Mouse (Mus musculus) Patski (cell line): ENCODE data around the gene Ube4b. TPM values are rescaled to one million over a fixed set of nuclear protein-coding genes. Genes with fewer than 3 reads are reported as not detected.

Source experiments
- ATAC-seq: fragments of 100-300 bp; one replicate; pipeline ENCODE4 v1.8.0; 2021
- CTCF ChIA-PET: fragments of 350-600 bp; sonication (Branson Sonifier 250); formaldehyde crosslinking; loops from one replicate; lab custom pipeline; 2022; ENCODE audit warnings: inconsistent platforms; lab: Charles Lee
- POLR2A ChIA-PET: fragments of 350-600 bp; sonication (Branson Sonifier 250); formaldehyde crosslinking; loops from one replicate; lab custom pipeline; 2022; ENCODE audit warnings: antibody characterized with exemption, inconsistent platforms; lab: Charles Lee
- DNase-seq: peaks from one replicate; pipeline ENCODE4 v3.0.0-alpha.2; 2011; ENCODE audit warnings: low read depth, low spot score
- H3K27me3 ChIP-seq: fragments of 371-371 bp; one replicate; pipeline ENCODE4 v1.5.1; 2021
- CTCF ChIP-seq: fragments of 100-300 bp; IDR thresholded peaks from one replicate; pipeline ENCODE4 v1.5.1; 2021
- in situ Hi-C: fragments of 300-500 bp; cut with MboI; formaldehyde crosslinking; loops from 3 replicates; pipeline ENCODE4 v1.11.1; 2018; ENCODE audit warnings: low pct_unique_long_range_greater_than_20kb, mixed read lengths
- polyA plus RNA-seq: library from polyadenylated mRNA; unstranded; gene quantifications from one replicate; pipeline ENCODE4 v1.2.3, GENCODE M21; 2021

The Ube4b gene
- polyA plus RNA-seq, 1 experiment from 2014 or later, result 63.9 TPM

DNA sequence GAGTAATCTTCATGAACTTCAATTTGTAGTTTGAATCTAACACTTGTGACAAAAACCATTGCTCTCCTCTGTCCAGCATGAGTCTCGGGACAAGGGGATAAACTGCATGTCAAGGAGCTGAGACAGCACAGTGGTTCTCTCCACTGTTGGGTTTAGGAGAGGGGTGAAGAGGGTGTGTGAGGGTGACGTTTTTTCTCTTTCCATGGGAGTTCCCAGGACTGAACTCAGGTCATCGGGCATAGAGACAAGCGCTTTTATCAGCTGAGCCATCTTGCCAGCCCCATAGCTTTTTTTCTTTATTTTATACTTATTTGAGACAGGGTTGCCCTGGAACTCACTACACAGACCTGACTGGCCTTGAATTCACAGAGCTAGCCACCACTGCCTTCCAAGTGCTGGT, 32.3 kb downstream of the Ube4b start:
- in situ Hi-C loops, result no loop called here
- ChIA-PET POLR2A (no interaction called here), CTCF (interaction anchor here (0.9 to 1.1 kb wide), 3 partner anchors 10 to 21 kb away, joined by 3 to 4 read pairs (median 3); no protein-coding TSS in a partner anchor)
- no peaks in the 10 kb centered on the region for H3K27me3 ChIP-seq
- no peak for ATAC-seq
- no peak for TF ChIP-seq CTCF
- no peak for DNase-seq

DNA sequence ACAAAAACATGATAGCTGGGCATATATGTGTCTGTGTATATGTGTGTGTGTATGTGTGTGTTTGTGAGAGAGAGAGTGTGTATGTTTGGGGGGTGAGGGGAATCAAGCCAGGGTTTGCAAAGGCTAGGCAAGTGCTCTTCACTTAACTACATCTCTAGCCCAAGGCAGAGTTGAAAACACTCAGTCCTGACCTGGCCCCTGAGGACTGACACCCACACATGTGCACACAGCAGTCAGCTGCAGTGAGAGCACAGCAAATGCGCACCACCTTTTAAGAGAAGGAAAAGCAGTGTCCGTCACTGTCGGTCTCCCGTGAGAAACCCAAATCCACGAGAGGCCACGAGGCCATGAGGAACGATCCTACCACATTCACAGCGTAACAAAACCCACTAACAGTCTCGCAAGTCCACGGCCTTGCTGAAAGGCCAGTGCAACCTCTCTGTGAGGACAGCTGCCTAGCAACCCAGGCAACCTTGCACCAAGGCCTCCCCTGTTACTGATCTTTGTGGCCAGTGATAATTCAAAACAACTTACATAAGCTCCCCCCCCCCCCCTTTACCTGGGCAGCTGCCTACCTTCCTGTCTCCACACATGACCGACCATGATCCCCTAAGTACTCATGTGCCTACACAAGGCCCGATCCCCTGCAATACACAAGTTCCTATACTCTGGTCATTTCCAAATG, 33.1 kb downstream of the Ube4b start:
- in situ Hi-C loops, result no loop called here
- CTCF ChIA-PET, result interaction anchor here (1.0 to 1.1 kb wide), 2 partner anchors 11 to 20 kb away, joined by 3 to 4 read pairs; no protein-coding TSS in a partner anchor
- TF ChIP-seq CTCF, result no peak
- POLR2A ChIA-PET, result no interaction called here
- no peak for DNase-seq
- H3K27me3 ChIP-seq, result no peaks in the 10 kb centered on the region
- no peak for ATAC-seq

- no peak for TF ChIP-seq CTCF
- no peak for DNase-seq
These were observed 34.2 kb downstream of the Ube4b start for GRCm38 (mm10) chr4:149392359-149392758.

DNA sequence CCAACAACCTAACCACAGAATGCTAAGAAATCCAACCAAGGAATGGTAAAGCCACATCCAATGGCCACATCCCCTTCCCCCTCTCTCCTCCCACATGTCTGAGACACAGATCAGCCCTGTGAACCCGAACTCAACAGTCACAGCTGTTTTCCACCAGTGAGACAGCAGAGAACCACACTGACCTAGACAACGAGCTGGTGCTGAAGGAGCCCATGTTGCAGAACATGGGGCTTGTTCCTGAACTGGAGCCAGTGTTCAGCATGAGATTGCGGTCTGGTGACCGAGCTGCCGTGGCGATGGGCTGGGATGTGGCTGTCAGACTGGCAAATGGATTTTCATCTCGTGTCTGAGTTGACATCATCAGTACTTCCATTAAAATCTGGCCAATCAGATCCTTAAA, 45.5 kb downstream of the Ube4b start:
- ChIA-PET POLR2A (no interaction called here), CTCF (interaction anchor here (1.0 kb wide), 1 partner anchor 161 kb away, joined by 3 read pairs; no protein-coding TSS in a partner anchor)
- DNase-seq (peak; percentile 42), ATAC-seq (peak; percentile 51)
- in situ Hi-C loops, result no loop called here
- no peaks in the 10 kb centered on the region for H3K27me3 ChIP-seq
- TF ChIP-seq CTCF, result no peak

More at GRCm38 (mm10) chr4:149392359-149392758, 34.2 kb downstream of the Ube4b start:
- POLR2A ChIA-PET, result no interaction called here
- H3K27me3 ChIP-seq, result no peaks in the 10 kb centered on the region
- in situ Hi-C loops, result no loop called here
- CTCF ChIA-PET, result no interaction called here
- ATAC-seq, result no peak

GRCm38 (mm10) chr4:149379881-149380280, 46.7 kb downstream of the Ube4b start:
- ATAC-seq (no peak), DNase-seq (no peak)
- ChIA-PET POLR2A (no interaction called here), CTCF (no interaction called here)
- no peaks in the 10 kb centered on the region for H3K27me3 ChIP-seq
- TF ChIP-seq CTCF, result no peak
- in situ Hi-C loops, result loop anchor here (10.0 kb wide), 1 partner anchor 165 kb away; no protein-coding TSS in a partner anchor

- ATAC-seq (no peak), DNase-seq (no peak)
- in situ Hi-C loops, result loop anchor here (10.0 kb wide), 1 partner anchor 166 kb away; no protein-coding TSS in a partner anchor
- CTCF ChIA-PET, result no interaction called here
- POLR2A ChIA-PET, result no interaction called here
- no peaks in the 10 kb centered on the region for H3K27me3 ChIP-seq
- TF ChIP-seq CTCF, result no peak
These were observed 47.7 kb downstream of the Ube4b start for GRCm38 (mm10) chr4:149378819-149379218.

DNA sequence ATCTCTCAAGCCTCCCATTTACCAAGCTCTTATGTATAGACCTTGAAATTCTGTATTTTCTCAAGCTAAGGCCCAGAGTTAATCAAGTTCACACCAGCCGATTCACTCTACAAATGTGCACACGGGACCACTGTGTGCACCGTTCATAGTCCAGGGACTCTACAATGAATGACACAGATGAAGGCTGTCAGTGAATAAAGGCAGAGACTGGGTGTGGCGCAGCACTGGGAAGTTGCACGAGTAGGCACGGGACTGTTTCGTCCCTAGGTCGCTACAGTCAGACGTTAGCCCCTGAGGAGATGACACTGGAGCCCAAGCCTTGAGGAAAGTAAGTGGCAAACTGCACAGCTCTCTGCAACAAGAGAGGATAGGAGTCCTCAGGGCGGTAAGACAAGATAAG, 50.5 kb downstream of the Ube4b start:
- no peaks in the 10 kb centered on the region for H3K27me3 ChIP-seq
- ChIA-PET CTCF (interaction anchor here (1.9 kb wide), 1 partner anchor 69 kb away, joined by 4 read pairs; no protein-coding TSS in a partner anchor), POLR2A (no interaction called here)
- no peak for ATAC-seq
- TF ChIP-seq CTCF, result no peak
- no peak for DNase-seq
- in situ Hi-C loops, result loop anchor here (10.0 kb wide), 1 partner anchor 169 kb away; no protein-coding TSS in a partner anchor

GRCm38 (mm10) chr4:149374662-149375061, 51.9 kb downstream of the Ube4b start:
- ATAC-seq (no peak), DNase-seq (no peak)
- ChIA-PET CTCF (interaction anchor here (1.9 kb wide), 1 partner anchor 71 kb away, joined by 4 read pairs; no protein-coding TSS in a partner anchor), POLR2A (interaction anchor here (0.7 kb wide), 1 partner anchor 23 kb away, joined by 4 read pairs; no protein-coding TSS in a partner anchor)
- H3K27me3 ChIP-seq, result no peaks in the 10 kb centered on the region
- in situ Hi-C loops, result loop anchor here (10.0 kb wide), 1 partner anchor 170 kb away; no protein-coding TSS in a partner anchor
- TF ChIP-seq CTCF, result no peak

DNA sequence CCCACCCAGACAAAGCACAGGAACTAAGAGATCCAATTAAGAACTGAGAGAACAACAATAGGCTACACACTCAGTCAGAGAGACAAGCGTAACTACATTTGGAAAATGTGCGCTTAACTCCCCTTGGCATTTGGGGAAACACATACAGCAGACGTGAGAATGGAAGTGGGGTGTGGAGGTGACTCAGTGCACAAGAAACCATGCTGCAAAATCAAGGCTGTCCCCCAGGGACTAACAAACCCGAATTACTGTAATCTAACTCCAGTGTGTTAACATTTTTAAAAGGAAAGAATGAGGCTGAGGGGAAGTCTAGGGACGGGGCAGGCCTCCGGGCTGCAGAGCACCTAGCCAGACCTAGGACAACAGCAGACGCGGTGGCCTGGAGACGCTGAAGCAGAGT, 52.6 kb downstream of the Ube4b start:
- in situ Hi-C loops, result loop anchor here (10.0 kb wide), 1 partner anchor 171 kb away; no protein-coding TSS in a partner anchor
- no peak for ATAC-seq
- POLR2A ChIA-PET, result no interaction called here
- TF ChIP-seq CTCF, result no peak
- no peaks in the 10 kb centered on the region for H3K27me3 ChIP-seq
- CTCF ChIA-PET, result interaction anchor here (1.1 to 1.4 kb wide), 4 partner anchors 14 to 29 kb away, joined by 3 to 5 read pairs (median 4); no protein-coding TSS in a partner anchor
- no peak for DNase-seq

- in situ Hi-C loops, result loop anchor here (10.0 kb wide), 1 partner anchor 171 kb away; no protein-coding TSS in a partner anchor
- ChIA-PET CTCF (interaction anchor here (1.1 to 1.4 kb wide), 5 partner anchors 13 to 175 kb away, joined by 3 to 5 read pairs (median 3); no protein-coding TSS in a partner anchor), POLR2A (no interaction called here)
- peak; percentile 81 for TF ChIP-seq CTCF
- H3K27me3 ChIP-seq, result no peaks in the 10 kb centered on the region
- ATAC-seq, result no peak
- DNase-seq, result no peak
These were observed 53.1 kb downstream of the Ube4b start for GRCm38 (mm10) chr4:149373431-149373830.
